Mouse (Mus musculus): Measurements from ENCODE around the gene Itga2b. TPM values are rescaled to one million over a fixed set of nuclear protein-coding genes. Genes with fewer than 3 reads are reported as not detected.

Gene Itga2b
- polyA plus RNA-seq, 1 experiment: 7.0 TPM

DNA sequence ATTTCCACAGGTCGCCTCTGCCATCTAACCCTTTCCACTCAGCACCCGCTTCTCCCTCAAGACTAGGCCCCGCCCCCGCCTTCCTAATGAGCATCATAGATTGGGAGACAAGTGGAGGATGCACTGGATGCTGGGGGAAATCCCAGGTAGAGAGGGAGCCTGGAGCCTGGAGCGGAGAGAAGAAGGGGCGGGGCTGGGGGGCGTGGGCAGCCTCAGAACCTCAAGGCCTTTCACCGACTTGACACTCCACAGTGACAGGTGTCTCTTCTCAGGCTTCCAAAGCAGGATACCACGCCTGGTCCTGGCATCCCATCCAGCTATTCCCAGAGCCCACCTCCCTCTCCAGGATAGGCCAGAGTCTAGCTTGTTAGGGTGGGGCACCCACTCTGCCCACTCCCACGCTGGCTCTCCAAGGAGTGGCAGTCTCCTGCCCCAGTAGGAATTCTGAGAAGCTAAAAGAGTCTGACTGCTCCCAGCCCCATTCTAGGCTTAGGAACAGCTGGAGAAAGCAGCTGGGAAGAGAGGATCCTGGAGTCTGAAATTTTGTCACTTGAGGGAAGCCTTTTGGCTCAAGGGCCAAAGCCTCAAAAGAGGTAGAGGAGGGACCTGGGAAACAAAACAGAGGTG is 24.5 kb downstream of the Itga2b start:
- Histone ChIP-seq H3K4me1 (ENCODE audit: control insufficient read depth, insufficient read depth, low read length) (peaks cover 2% of the 10 kb centered on the region), H3K36me3 (ENCODE audit: control insufficient read depth, insufficient read depth, low read length, poor library complexity, severe bottlenecking) (no peaks in the 10 kb centered on the region), H3K27me3 (ENCODE audit: control insufficient read depth, insufficient read depth, low read length, poor library complexity, severe bottlenecking) (peaks cover 3% of the 10 kb centered on the region; the same call in 1 of the 2 replicates), H3K9me3 (replicated peaks; ENCODE audit: control insufficient read depth, insufficient read depth, low read length, poor library complexity, severe bottlenecking) (no peaks in the 10 kb centered on the region), H3K4me3 (ENCODE audit: low read depth, low read length) (no peak overlapping the region), H3K27ac (ENCODE audit: insufficient read depth, low read length) (no peak overlapping the region), H3K9ac (ENCODE audit: low read depth, poor library complexity, severe bottlenecking) (no peak overlapping the region)
- TF ChIP-seq EP300 (IDR thresholded peaks at IDR 0.05; ENCODE audit: insufficient read depth, low read depth, low read length): no peak

DNA sequence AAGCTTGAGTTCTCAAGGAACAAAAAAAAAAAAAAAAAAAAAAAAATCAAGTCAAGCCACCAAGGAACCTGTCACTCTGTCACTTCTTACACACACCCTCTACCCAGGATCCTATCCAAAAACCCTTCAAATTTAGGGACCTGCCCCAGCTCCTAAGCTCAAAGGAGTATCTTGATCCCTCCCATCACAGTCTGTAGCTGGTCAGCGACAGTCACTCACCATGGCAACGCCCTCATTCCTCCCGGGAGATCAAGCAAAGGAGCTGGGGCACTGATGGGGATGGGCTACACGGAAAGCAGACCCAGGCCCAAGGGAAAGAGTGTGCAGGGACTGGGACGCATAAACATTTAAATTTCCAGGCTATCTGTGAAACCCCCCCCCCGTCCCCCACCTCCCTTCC is 25.1 kb downstream of the Itga2b start:
- H3K27me3 ChIP-seq (ENCODE audit: control insufficient read depth, insufficient read depth, low read length, poor library complexity, severe bottlenecking): peaks cover 3% of the 10 kb centered on the region; the same call in 1 of the 2 replicates
- no peaks in the 10 kb centered on the region for H3K9me3 ChIP-seq (replicated peaks; ENCODE audit: control insufficient read depth, insufficient read depth, low read length, poor library complexity, severe bottlenecking)
- no peak overlapping the region for H3K9ac ChIP-seq (ENCODE audit: low read depth, poor library complexity, severe bottlenecking)
- no peak overlapping the region for H3K27ac ChIP-seq (ENCODE audit: insufficient read depth, low read length)
- H3K36me3 ChIP-seq (ENCODE audit: control insufficient read depth, insufficient read depth, low read length, poor library complexity, severe bottlenecking): no peaks in the 10 kb centered on the region
- TF ChIP-seq CTCF (IDR thresholded peaks at IDR 0.05; ENCODE audit: low read depth, low read length) (no peak), POLR2A (IDR thresholded peaks at IDR 0.05; ENCODE audit: insufficient read depth, low read length) (no peak), EP300 (IDR thresholded peaks at IDR 0.05; ENCODE audit: insufficient read depth, low read depth, low read length) (no peak)
- H3K4me1 ChIP-seq (ENCODE audit: control insufficient read depth, insufficient read depth, low read length): peaks cover 2% of the 10 kb centered on the region
- no peak overlapping the region for H3K4me3 ChIP-seq (ENCODE audit: low read depth, low read length)

GRCm38 (mm10) chr11:102444321-102444720 is 25.6 kb downstream of the Itga2b start:
- Histone ChIP-seq H3K9me3 (replicated peaks; ENCODE audit: control insufficient read depth, insufficient read depth, low read length, poor library complexity, severe bottlenecking) (no peaks in the 10 kb centered on the region), H3K27me3 (ENCODE audit: control insufficient read depth, insufficient read depth, low read length, poor library complexity, severe bottlenecking) (peaks cover 3% of the 10 kb centered on the region; the same call in 1 of the 2 replicates), H3K27ac (ENCODE audit: insufficient read depth, low read length) (no peak overlapping the region), H3K4me3 (ENCODE audit: low read depth, low read length) (no peak overlapping the region), H3K36me3 (ENCODE audit: control insufficient read depth, insufficient read depth, low read length, poor library complexity, severe bottlenecking) (no peaks in the 10 kb centered on the region), H3K9ac (ENCODE audit: low read depth, poor library complexity, severe bottlenecking) (no peak overlapping the region), H3K4me1 (ENCODE audit: control insufficient read depth, insufficient read depth, low read length) (peaks cover 2% of the 10 kb centered on the region)
- TF ChIP-seq POLR2A (IDR thresholded peaks at IDR 0.05; ENCODE audit: insufficient read depth, low read length) (no peak), CTCF (IDR thresholded peaks at IDR 0.05; ENCODE audit: low read depth, low read length) (no peak), EP300 (IDR thresholded peaks at IDR 0.05; ENCODE audit: insufficient read depth, low read depth, low read length) (no peak)

- Histone ChIP-seq H3K9ac (ENCODE audit: low read depth, poor library complexity, severe bottlenecking) (no peak overlapping the region), H3K4me3 (ENCODE audit: low read depth, low read length) (no peak overlapping the region), H3K4me1 (ENCODE audit: control insufficient read depth, insufficient read depth, low read length) (peaks cover 2% of the 10 kb centered on the region), H3K36me3 (ENCODE audit: control insufficient read depth, insufficient read depth, low read length, poor library complexity, severe bottlenecking) (no peaks in the 10 kb centered on the region), H3K9me3 (replicated peaks; ENCODE audit: control insufficient read depth, insufficient read depth, low read length, poor library complexity, severe bottlenecking) (no peaks in the 10 kb centered on the region), H3K27me3 (ENCODE audit: control insufficient read depth, insufficient read depth, low read length, poor library complexity, severe bottlenecking) (peaks cover 3% of the 10 kb centered on the region; the same call in 1 of the 2 replicates), H3K27ac (ENCODE audit: insufficient read depth, low read length) (no peak overlapping the region)
- TF ChIP-seq EP300 (IDR thresholded peaks at IDR 0.05; ENCODE audit: insufficient read depth, low read depth, low read length) (no peak), POLR2A (IDR thresholded peaks at IDR 0.05; ENCODE audit: insufficient read depth, low read length) (no peak), CTCF (IDR thresholded peaks at IDR 0.05; ENCODE audit: low read depth, low read length) (no peak)
Observed at GRCm38 (mm10) chr11:102443740-102444139, 26.2 kb downstream of the Itga2b start.

DNA sequence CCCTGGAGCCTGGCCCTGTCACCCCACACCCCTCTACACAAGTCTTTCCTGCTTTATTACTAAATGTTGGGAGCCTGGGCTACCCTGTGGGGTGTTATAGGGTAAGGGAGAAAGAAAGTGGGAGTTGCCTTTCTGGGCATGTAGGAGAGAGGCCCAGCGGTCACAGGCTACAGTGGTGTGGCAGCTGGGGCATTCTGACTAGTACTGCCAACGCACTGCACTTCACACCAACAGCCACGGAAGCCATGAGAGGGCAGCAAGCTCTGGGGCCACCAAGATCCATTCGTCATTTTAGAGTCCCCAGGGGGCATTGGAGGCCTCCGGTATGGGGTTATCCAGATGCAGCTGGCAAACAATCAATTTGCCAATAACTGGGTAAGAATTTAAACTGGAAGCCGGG is 27.8 kb downstream of the Itga2b start:
- TF ChIP-seq EP300 (IDR thresholded peaks at IDR 0.05; ENCODE audit: insufficient read depth, low read depth, low read length) (no peak), POLR2A (IDR thresholded peaks at IDR 0.05; ENCODE audit: insufficient read depth, low read length) (no peak), CTCF (IDR thresholded peaks at IDR 0.05; ENCODE audit: low read depth, low read length) (no peak)
- Histone ChIP-seq H3K9ac (ENCODE audit: low read depth, poor library complexity, severe bottlenecking) (no peak overlapping the region), H3K36me3 (ENCODE audit: control insufficient read depth, insufficient read depth, low read length, poor library complexity, severe bottlenecking) (no peaks in the 10 kb centered on the region), H3K27ac (ENCODE audit: insufficient read depth, low read length) (no peak overlapping the region), H3K4me3 (ENCODE audit: low read depth, low read length) (no peak overlapping the region), H3K9me3 (replicated peaks; ENCODE audit: control insufficient read depth, insufficient read depth, low read length, poor library complexity, severe bottlenecking) (no peaks in the 10 kb centered on the region), H3K27me3 (ENCODE audit: control insufficient read depth, insufficient read depth, low read length, poor library complexity, severe bottlenecking) (peaks cover 4% of the 10 kb centered on the region; the same call in 1 of the 2 replicates), H3K4me1 (ENCODE audit: control insufficient read depth, insufficient read depth, low read length) (no peaks in the 10 kb centered on the region)

GRCm38 (mm10) chr11:102441434-102441833 is 28.5 kb downstream of the Itga2b start:
- Histone ChIP-seq H3K27me3 (ENCODE audit: control insufficient read depth, insufficient read depth, low read length, poor library complexity, severe bottlenecking) (peaks cover 2% of the 10 kb centered on the region; the same call in 1 of the 2 replicates), H3K9me3 (replicated peaks; ENCODE audit: control insufficient read depth, insufficient read depth, low read length, poor library complexity, severe bottlenecking) (no peaks in the 10 kb centered on the region), H3K4me3 (ENCODE audit: low read depth, low read length) (no peak overlapping the region), H3K9ac (ENCODE audit: low read depth, poor library complexity, severe bottlenecking) (no peak overlapping the region), H3K36me3 (ENCODE audit: control insufficient read depth, insufficient read depth, low read length, poor library complexity, severe bottlenecking) (no peaks in the 10 kb centered on the region), H3K27ac (ENCODE audit: insufficient read depth, low read length) (no peak overlapping the region), H3K4me1 (ENCODE audit: control insufficient read depth, insufficient read depth, low read length) (no peaks in the 10 kb centered on the region)
- TF ChIP-seq POLR2A (IDR thresholded peaks at IDR 0.05; ENCODE audit: insufficient read depth, low read length): no peak
- TF ChIP-seq CTCF (IDR thresholded peaks at IDR 0.05; ENCODE audit: low read depth, low read length): no peak
- TF ChIP-seq EP300 (IDR thresholded peaks at IDR 0.05; ENCODE audit: insufficient read depth, low read depth, low read length): no peak
